Mouse (Mus musculus): ENCODE measurements around the gene Fam171a2.

Gene Fam171a2

GRCm38 (mm10) chr11:102408888-102409794, 38.3 kb downstream of the Fam171a2 start:
- no peak for DNase-seq

GRCm38 (mm10) chr11:102408344-102408876, 39.1 kb downstream of the Fam171a2 start:
- DNase-seq, result peak; percentile 96 to 97

DNA sequence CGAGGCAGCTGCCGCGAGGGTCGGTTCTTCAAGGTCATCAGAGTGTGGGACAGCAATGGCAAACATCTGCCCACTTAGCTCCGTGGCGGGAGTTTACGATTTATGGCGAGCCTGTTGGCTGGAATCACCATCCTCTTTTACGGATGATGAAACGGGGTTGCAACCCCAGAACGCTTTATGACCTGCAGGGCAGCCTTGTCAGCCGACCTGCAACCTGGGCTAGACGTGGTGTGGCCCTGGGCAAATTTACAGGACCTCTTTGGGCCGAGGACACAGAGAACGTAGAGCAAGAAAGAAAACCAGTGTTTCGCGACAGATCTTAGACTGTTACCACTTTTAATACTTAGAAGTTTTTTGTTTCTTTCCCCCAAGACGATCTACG, 39.7 kb downstream of the Fam171a2 start, which contains the start of gene Slc25a39:
Gene Slc25a39 (minus strand): TSS at position 113 of the 382 bp plus-strand sequence.
- peak; percentile 52 to 62 for DNase-seq

GRCm38 (mm10) chr11:102406900-102407833, 40.3 kb downstream of the Fam171a2 start:
- peak; percentile 93 to 96 for DNase-seq

DNA sequence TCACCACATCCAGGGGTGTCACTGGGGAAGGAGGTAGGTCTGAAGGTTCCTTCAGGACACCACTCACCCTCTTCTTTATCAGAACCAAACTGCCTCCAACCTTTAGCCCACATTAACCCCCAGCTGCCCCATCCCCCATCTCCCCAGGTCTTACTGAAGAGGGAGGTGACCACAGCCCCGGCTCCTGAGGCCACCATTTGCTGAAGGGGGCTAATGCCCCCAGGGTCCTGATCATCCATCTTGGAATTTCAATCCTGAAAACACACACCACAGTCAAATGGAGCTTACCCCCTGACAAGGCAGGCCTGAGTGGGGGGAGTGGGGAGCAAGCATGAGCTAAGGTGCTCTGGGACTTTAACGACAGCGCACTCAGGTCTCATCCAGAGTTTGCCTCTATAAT, 41.1 kb downstream of the Fam171a2 start:
- no peak for DNase-seq

DNA sequence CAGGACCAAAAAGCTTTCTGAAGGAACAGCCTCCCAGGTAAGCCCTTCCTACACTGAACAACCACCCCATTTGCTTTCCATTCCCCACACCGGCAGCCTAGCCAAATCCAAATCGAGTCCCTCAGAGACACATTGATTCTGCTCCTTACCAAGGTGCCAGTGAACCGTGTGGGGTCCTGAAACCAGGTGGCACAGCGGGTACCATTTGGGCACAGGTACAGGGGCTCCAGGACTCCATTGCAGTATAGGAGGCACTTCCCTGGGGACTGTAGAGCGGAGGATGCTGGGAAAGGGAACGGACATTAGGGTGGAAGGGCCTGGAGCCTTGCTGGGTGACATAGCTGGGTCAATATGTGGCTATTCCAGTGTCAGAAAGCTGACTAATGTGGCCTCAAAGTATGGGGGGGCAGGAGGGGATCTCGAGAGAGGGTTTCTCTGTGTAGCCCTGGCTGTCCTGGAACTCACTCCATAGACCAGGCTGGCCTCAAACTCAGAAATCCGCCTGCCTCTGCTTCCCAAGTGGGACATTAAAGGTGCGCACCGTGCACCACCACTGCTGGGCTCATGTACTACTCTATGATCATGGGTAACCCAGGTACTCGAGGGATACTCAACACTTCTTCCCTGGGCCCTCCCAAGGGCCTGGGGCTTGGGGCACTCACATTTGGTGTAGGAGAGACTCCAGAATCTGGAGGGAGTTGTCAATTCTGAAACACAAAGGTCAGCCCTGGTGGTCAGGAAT, 41.8 kb downstream of the Fam171a2 start:
- no peak for DNase-seq

GRCm38 (mm10) chr11:102404161-102405010, 43.1 kb downstream of the Fam171a2 start:
- DNase-seq, result no peak

DNA sequence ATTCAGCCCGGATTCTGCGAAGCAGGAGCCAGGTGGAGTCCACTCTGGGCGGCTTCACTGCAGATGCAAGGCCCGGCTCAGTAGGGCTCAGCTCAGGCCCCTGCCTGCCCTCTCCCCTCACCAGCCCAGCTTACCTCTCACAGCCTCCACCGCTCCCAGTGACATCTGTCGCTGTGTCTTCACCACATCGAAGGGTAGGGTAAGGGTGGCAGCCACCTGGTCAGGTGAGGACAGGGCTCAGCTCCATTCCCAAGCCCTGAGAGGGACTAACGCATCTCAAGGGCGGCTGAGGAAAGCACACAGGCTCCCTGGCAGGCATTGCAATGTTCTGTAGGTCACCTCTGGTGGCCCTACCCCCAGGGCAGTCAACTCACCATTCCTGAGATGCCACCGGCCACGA, 43.8 kb downstream of the Fam171a2 start:
- DNase-seq, result no peak

- DNase-seq, result no peak
These were observed 45.5 kb downstream of the Fam171a2 start for GRCm38 (mm10) chr11:102401898-102402500.

- DNase-seq, result no peak
These were observed 46.9 kb downstream of the Fam171a2 start for GRCm38 (mm10) chr11:102400513-102401084.

DNA sequence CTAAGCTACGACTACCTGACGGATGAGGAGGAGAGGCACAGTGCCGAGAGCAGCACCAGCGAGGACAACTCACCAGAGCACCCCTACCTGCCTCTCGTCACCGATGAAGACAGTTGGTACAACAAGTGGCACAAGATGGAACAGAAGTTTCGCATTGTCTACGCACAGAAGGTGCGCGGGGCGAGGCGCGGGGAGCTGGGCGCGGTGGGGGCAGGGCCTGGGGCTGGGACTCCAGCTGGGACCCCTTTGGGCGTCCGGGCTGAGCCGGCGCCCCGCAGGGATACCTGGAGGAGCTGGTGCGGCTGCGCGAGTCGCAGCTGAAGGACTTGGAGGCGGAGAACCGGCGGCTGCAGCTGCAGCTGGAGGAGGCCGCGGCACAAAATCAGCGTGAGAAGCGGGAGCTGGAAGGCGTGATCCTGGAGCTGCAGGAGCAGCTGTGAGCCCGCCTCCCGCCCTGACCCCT, 47.8 kb downstream of the Fam171a2 start:
- no peak for DNase-seq

- no peak for DNase-seq
These were observed 48.4 kb downstream of the Fam171a2 start for GRCm38 (mm10) chr11:102399107-102399506.

DNA sequence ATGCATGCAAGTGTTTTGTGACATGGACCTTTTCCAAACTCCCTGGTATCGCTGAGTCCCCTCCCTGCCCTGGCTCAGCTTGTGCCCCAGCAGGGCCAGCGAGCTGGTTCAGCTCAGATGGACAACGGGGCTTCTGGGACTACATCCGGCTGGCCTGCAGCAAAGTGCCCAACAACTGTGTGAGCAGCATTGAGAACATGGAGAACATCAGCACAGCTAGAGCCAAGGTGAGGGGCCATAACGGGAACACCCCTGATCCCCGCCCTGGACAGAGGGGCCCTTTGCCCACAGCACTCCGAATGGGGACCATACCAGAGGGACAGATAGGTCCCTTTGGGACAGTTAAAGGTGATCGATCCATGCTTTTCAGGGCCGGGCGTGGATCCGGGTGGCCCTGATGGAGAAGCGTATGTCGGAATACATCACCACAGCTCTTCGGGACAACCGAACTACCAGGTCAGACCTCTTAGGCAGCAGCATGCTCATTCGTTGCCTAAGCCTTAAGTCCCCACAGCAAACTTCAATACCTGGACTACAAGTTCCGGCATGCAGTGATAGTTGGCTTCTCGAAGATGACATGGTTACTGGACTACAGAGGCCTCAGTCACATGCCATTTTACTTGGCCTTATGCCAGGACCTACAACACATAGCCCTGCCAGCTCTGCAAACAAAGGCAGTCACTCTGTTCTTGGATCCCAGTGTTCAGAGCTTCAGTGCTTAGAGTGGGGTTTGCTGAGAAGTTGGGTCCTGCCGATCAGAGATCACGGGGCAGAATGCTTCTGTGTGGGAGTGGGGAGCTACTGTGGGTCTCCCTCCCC, 49.3 kb downstream of the Fam171a2 start:
- DNase-seq, result no peak

DNA sequence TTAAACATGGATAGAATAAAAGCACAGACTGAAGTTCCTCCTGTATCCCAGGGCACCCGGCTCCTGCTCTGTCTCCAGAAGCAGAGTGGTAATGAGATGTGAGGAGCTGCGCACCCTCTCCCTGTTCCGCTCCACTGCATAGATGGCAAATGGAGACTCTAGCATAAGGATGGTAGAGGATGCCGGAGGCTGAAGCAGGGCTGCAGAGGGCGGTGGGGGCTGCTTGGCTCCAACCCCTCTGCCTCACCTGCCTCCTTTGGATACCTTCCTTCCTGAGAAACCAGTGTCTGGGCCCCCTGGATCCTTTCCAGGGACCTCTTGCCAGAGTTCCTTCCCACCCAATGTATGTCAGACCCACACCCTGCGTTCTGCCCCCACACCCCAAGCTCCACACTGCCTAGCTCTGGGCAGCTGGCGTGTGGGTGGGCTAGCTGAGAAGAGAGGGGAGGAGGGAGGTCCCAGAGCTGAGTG, 50.8 kb downstream of the Fam171a2 start:
- DNase-seq, result no peak

DNA sequence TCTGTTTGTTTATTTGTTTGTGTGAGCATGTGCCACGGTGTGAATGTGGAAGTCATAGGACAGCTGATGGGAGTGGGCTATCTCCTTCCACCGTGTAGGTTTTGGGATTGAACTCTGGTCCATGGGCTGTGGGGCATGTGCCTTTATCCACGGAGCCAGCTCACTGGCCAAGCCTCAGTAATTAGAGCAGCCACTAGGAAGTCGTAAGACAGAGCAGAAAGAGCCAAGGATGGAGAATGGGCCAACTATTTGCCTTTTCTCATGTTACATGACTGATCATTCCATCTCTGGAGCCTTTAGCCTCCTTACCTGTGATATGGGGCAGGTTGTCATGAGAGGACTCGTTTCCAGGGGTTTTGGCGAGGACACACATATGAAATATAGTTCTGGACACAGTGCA, 51.2 kb downstream of the Fam171a2 start:
- no peak for DNase-seq

DNA sequence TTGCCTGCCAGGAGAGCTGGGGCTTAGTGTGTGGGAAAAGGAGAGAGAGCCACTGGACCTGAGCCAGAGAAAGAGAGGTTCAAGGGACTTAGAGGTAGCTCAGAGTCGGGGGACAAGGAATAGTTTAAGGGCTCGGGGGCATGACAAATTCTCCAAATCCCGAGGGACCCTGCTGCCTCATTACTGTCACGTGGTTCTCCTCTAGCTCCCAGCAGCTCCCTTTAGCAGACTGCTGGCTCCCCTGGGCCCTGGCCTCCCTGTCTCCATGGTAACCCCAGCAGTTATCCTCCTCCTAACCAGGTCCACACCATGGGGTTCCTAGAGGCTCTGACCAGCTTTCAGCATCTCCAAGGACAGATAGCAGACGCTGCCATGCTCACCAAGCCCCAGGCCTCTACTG, 52.2 kb downstream of the Fam171a2 start:
- no peak for DNase-seq

DNA sequence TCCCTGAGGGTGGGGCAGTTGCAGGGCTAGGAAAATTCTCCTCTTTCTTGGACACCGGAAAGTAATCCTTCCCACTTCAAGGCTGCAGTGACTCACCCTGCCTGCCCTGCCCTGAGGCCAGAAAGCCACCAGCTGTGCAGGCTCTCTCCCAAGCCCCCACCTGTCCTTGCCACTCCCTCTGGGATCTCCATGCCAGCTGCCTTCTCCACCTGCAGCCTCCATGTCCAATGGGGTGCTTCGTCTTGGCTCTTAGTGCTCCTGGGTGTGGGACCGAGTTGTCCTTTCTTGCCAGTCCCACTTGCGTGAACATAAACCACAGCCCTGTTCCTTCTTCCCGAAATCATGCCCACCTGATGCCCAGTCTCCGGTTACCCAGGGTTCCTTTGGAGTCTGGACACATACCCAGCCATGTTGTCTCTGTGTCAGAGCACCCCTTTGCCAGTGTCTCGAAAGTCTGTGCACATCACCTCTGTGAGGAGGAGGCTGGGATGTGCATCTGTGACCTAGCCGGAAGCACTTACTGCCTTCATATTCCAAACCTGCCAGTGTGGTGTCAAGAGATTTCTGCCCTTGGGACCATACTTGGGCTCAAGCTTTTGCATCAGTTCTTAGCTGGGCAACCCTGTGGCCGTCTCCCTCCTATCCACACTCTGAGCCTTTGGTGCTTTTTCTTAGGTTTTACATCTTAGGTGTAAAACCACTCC, 52.9 kb downstream of the Fam171a2 start:
- no peak for DNase-seq

- DNase-seq, result peak; percentile 13 to 22
These were observed 53.6 kb downstream of the Fam171a2 start for GRCm38 (mm10) chr11:102393719-102394420.
